Mouse (Mus musculus): ENCODE results near the gene Fcgrt.
"Not testable (repeated sequence)": the region's sequence is repeated elsewhere in the genome, so short reads cannot be mapped to it uniquely, and the experiment has no call there.

Fcgrt gene

GRCm38 (mm10) chr7:45129776-45130512 lies 26.3 kb upstream of the Fcgrt start:
- no peak for DNase-seq

- DNase-seq: no peak
These were observed 25.7 kb upstream of the Fcgrt start for GRCm38 (mm10) chr7:45129318-45129717.

- DNase-seq: peak; percentile 97 to 98
These were observed 25.1 kb upstream of the Fcgrt start, which contains the start of gene Rpl13a for GRCm38 (mm10) chr7:45128624-45129246. Rpl13a (minus strand) TSS chr7:45128761.

- DNase-seq: no peak
These were observed 24.1 kb upstream of the Fcgrt start for GRCm38 (mm10) chr7:45127700-45128224.

GRCm38 (mm10) chr7:45126844-45127699 lies 23.4 kb upstream of the Fcgrt start:
- no peak for DNase-seq

- DNase-seq: no peak
These were observed 22.6 kb upstream of the Fcgrt start for GRCm38 (mm10) chr7:45126147-45126843.

GRCm38 (mm10) chr7:45125649-45126048 lies 22.0 kb upstream of the Fcgrt start:
- not testable (repeated sequence) for DNase-seq

GRCm38 (mm10) chr7:45125144-45125600 lies 21.5 kb upstream of the Fcgrt start:
- DNase-seq: no peak

- DNase-seq: peak; percentile 98 to 99
These were observed 20.8 kb upstream of the Fcgrt start, which contains the start of gene Rps11 for GRCm38 (mm10) chr7:45124224-45125143. Rps11 (minus strand) TSS chr7:45124439.

GRCm38 (mm10) chr7:45123186-45123570 lies 19.5 kb upstream of the Fcgrt start:
- no peak for DNase-seq

- no peak for DNase-seq
These were observed 19.0 kb upstream of the Fcgrt start for GRCm38 (mm10) chr7:45122561-45123185.

- DNase-seq: no peak
These were observed 18.3 kb upstream of the Fcgrt start for GRCm38 (mm10) chr7:45121966-45122365.

- DNase-seq: peak; percentile 84 to 92
These were observed 17.8 kb upstream of the Fcgrt start for GRCm38 (mm10) chr7:45121404-45121803.

GRCm38 (mm10) chr7:45119780-45120709 lies 16.4 kb upstream of the Fcgrt start:
- DNase-seq: no peak

GRCm38 (mm10) chr7:45118336-45118735 lies 14.7 kb upstream of the Fcgrt start:
- DNase-seq: no peak

GRCm38 (mm10) chr7:45117566-45117965 lies 13.9 kb upstream of the Fcgrt start:
- DNase-seq: no peak

GRCm38 (mm10) chr7:45113476-45113875 lies 9.8 kb upstream of the Fcgrt start:
- DNase-seq: no peak

- no peak for DNase-seq
These were observed 8.9 kb upstream of the Fcgrt start for GRCm38 (mm10) chr7:45112529-45112928.

GRCm38 (mm10) chr7:45111940-45112339 lies 8.3 kb upstream of the Fcgrt start:
- DNase-seq: no peak

Measured in thymus, adult 18-20 months (tissue).